Comparison of ENCODE assay signal across 18 mouse cellular contexts in the genomic region with DNA sequence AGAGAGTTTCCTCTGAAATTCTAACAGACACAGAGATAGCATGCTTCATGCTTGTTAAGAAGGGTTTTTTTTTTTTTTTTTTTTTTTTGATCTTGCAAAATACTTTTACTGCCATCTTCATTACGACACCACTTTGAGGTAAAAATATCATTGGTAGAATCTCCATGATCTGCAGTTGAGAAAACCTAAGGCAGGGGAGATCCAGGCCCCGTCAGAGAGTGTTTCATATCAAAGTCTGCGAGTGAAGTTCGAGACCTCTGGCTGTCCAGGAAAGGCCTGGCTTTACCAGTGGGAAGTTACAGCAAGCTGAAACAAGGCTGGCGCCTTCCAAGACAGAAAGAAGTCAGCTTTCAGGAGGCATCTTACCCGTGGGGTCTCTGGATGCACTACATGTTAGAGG. TPM values are rescaled to one million over a fixed set of nuclear protein-coding genes. Genes with fewer than 3 reads are reported as not detected.
DNase-seq lines count a peak whose midpoint lies in the region; ATAC-seq lines count a peak whose summit lies in the region.
"Had no signal": no experiment of that assay in that cellular context is flagged by ENCODE, and none has a peak within 500 bp of the region (broad histone marks: within the 10 kb centered on the region; RNA-seq: fewer than 3 reads in every experiment).

No protein-coding gene starts in this region.

- H3K27ac ChIP-seq in midbrain, embryonic 11.5 days (ENCODE audit: low read depth, low read length) = no peak overlapping the region
- no peak overlapping the region for H3K27ac ChIP-seq in midbrain, embryonic 15.5 days
- H3K27ac ChIP-seq: embryonic facial prominence, embryonic 15.5 days; forebrain, embryonic 13.5 days; hindbrain, embryonic 10.5 days; intestine, embryonic 15.5 days; limb, embryonic 10.5 days had no signal

- H3K9ac ChIP-seq in midbrain, embryonic 11.5 days (ENCODE audit: low read length) = no peak overlapping the region
- H3K9ac ChIP-seq in midbrain, embryonic 15.5 days = no peak overlapping the region
- H3K9ac ChIP-seq: embryonic facial prominence, embryonic 15.5 days; forebrain, embryonic 13.5 days; intestine, embryonic 15.5 days had no signal

- no peak for ATAC-seq in midbrain, embryonic 11.5 days (ENCODE audit: low FRiP score)
- no peak for ATAC-seq in midbrain, embryonic 15.5 days (replicated peaks)
- peak; percentile 45 for ATAC-seq in granulocyte monocyte progenitor cell, adult 5-6 weeks (replicated peaks; ENCODE audit: poor library complexity, severe bottlenecking)
- ATAC-seq in megakaryocyte progenitor cell, adult 5-6 weeks (replicated peaks; ENCODE audit: poor library complexity) = peak; percentile 15
- ATAC-seq: forebrain, embryonic 13.5 days; intestine, embryonic 15.5 days had no signal

- no peaks in the 10 kb centered on the region for H3K36me3 ChIP-seq in midbrain, embryonic 11.5 days (ENCODE audit: control insufficient read depth, insufficient read depth, low read length)
- H3K36me3 ChIP-seq in midbrain, embryonic 15.5 days (replicated peaks) = no peaks in the 10 kb centered on the region
- H3K36me3 ChIP-seq: embryonic facial prominence, embryonic 15.5 days; G1E; hindbrain, embryonic 10.5 days; intestine, embryonic 15.5 days had no signal

- no peaks in the 10 kb centered on the region for H3K27me3 ChIP-seq in midbrain, embryonic 11.5 days (ENCODE audit: control insufficient read depth, insufficient read depth, low read length)
- H3K27me3 ChIP-seq in midbrain, embryonic 15.5 days (replicated peaks) = no peaks in the 10 kb centered on the region
- H3K27me3 ChIP-seq: embryonic facial prominence, embryonic 15.5 days; forebrain, embryonic 13.5 days; intestine, embryonic 15.5 days had no signal

- 84% methylated on average over 6 of the region's 6 CpGs for WGBS in midbrain, embryonic 11.5 days
- 82% methylated on average over 6 of the region's 6 CpGs for WGBS in midbrain, embryonic 15.5 days

- no peak overlapping the region for H3K4me3 ChIP-seq in midbrain, embryonic 11.5 days (ENCODE audit: low read depth, low read length)
- H3K4me3 ChIP-seq in midbrain, embryonic 15.5 days = no peak overlapping the region
- H3K4me3 ChIP-seq: embryonic facial prominence, embryonic 15.5 days; forebrain, embryonic 13.5 days; hindbrain, embryonic 10.5 days; intestine, embryonic 15.5 days; limb, embryonic 10.5 days had no signal

- H3K4me2 ChIP-seq in midbrain, embryonic 11.5 days = no peak overlapping the region
- H3K4me2 ChIP-seq in midbrain, embryonic 15.5 days = no peak overlapping the region
- H3K4me2 ChIP-seq: embryonic facial prominence, embryonic 15.5 days; forebrain, embryonic 13.5 days; intestine, embryonic 15.5 days had no signal

- peaks cover 2% of the 10 kb centered on the region; the same call in 1 of the 2 replicates for H3K4me1 ChIP-seq in midbrain, embryonic 11.5 days (ENCODE audit: control insufficient read depth, insufficient read depth, low read length)
- no peaks in the 10 kb centered on the region for H3K4me1 ChIP-seq in midbrain, embryonic 15.5 days
- H3K4me1 ChIP-seq: forebrain, embryonic 13.5 days had no signal

- DNase-seq in heart, adult 11 months = peak; percentile 76
- no peak for DNase-seq in heart, postnatal 4 days
- DNase-seq in midbrain, embryonic 11.5 days (ENCODE audit: low spot score, missing footprints) = peak; percentile 69
- DNase-seq in lung, postnatal 36 days = no peak
- no peak for DNase-seq in urinary bladder, postnatal 10 days (ENCODE audit: low spot score)
- DNase-seq: adrenal gland, postnatal 25 days; cerebellum, adult 11-12 months; kidney, postnatal 10 days; lung, adult 2 months had no signal

- H3K9me3 ChIP-seq in midbrain, embryonic 11.5 days (ENCODE audit: control insufficient read depth, low read length) = no peaks in the 10 kb centered on the region
- no peaks in the 10 kb centered on the region for H3K9me3 ChIP-seq in midbrain, embryonic 15.5 days
- H3K9me3 ChIP-seq: embryonic facial prominence, embryonic 15.5 days; forebrain, embryonic 13.5 days; hindbrain, embryonic 10.5 days; intestine, embryonic 15.5 days; limb, embryonic 10.5 days had no signal

RNA-seq across cellular contexts. Expression of gene Fli1, which starts 21.8 kb away (rescaled TPM):
- total RNA-seq in heart, postnatal 4 days (2021) = 10 to 100 TPM; 38.9 to 41.1 TPM
- 12.6 and 12.8 TPM in 2 replicates for polyA plus RNA-seq in midbrain, embryonic 11.5 days (2014; fragmentation: Nextera tagmentation; extraction: Ambion mirVana)
- polyA plus RNA-seq in midbrain, embryonic 15.5 days (2015; fragmentation: Nextera tagmentation; extraction: Ambion mirVana) = 7.9 and 8.1 TPM in 2 replicates
- total RNA-seq in granulocyte monocyte progenitor cell, adult 5-6 weeks (2014; fragmentation: Nextera tagmentation) = 63.4 and 68.3 TPM in 2 replicates
- total RNA-seq in granulocyte monocyte progenitor cell, adult 5-6 weeks (2017) = 106 and 109 TPM in 2 replicates
- 80.2 and 93.2 TPM in 2 replicates for total RNA-seq in megakaryocyte progenitor cell, adult 5-6 weeks (2015)
- 104 and 107 TPM in 2 replicates for total RNA-seq in megakaryocyte progenitor cell, adult 5-6 weeks (2017)

Comparison
In these comparisons a context has a peak if more than half of its experiments do, and no peak if none do; other contexts are left out.
1. DNase-seq: peak in heart, adult 11 months (single experiment) and midbrain, embryonic 11.5 days (single experiment); none in heart, postnatal 4 days (single experiment), lung, postnatal 36 days (single experiment) and urinary bladder, postnatal 10 days (single experiment).
2. ATAC-seq: peak in granulocyte monocyte progenitor cell, adult 5-6 weeks (single experiment) and megakaryocyte progenitor cell, adult 5-6 weeks (single experiment); none in midbrain, embryonic 11.5 days (single experiment) and midbrain, embryonic 15.5 days (single experiment).